Mouse (Mus musculus): Measurements from ENCODE around the gene Myo16. TPM values are rescaled to one million over a fixed set of nuclear protein-coding genes. Genes with fewer than 3 reads are reported as not detected.

The Myo16 gene
- polyA plus RNA-seq, 1 experiment from 2014 or later = 2.3 TPM

GRCm38 (mm10) chr8:10391913-10392312, 238.2 kb downstream of the Myo16 start:
- no peak overlapping the region for H3K27ac ChIP-seq
- H3K36me3 ChIP-seq = no peaks in the 10 kb centered on the region
- WGBS = 65% methylated on average over 6 of the region's 6 CpGs
- H3K4me1 ChIP-seq = no peaks in the 10 kb centered on the region
- H3K4me3 ChIP-seq (replicated peaks) = no peak overlapping the region
- H3K9me3 ChIP-seq = no peaks in the 10 kb centered on the region
- no peak overlapping the region for H3K4me2 ChIP-seq
- no peaks in the 10 kb centered on the region for H3K27me3 ChIP-seq (replicated peaks)
- H3K9ac ChIP-seq = no peak overlapping the region
- no peak for ATAC-seq (ENCODE audit: insufficient read depth, low FRiP score, low read depth)

DNA sequence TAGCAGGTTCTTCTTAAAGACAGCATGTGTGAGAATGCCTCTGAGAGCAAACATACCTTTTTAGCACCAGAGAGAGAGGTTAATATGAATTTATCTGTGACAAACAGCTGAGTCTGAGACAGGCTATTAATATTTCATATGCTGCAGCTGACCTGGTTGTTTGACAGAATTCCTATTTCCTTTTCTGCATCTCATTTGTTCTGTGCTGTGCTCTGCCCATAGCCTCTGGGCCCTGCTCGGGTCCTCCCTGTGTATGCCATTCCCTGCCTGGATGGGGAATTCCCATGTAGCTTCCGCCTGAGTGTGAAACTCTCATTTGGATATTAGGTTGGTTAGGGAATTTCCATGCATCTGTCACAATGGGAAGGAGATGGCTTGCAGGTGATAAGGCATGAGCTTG, 240.8 kb downstream of the Myo16 start:
- no peaks in the 10 kb centered on the region for H3K4me1 ChIP-seq
- H3K4me2 ChIP-seq = no peak overlapping the region
- no peak overlapping the region for H3K27ac ChIP-seq
- H3K36me3 ChIP-seq = no peaks in the 10 kb centered on the region
- H3K9me3 ChIP-seq = no peaks in the 10 kb centered on the region
- ATAC-seq (ENCODE audit: insufficient read depth, low FRiP score, low read depth) = no peak
- 80% methylated on average over 2 of the region's 2 CpGs for WGBS
- no peaks in the 10 kb centered on the region for H3K27me3 ChIP-seq (replicated peaks)
- no peak overlapping the region for H3K4me3 ChIP-seq (replicated peaks)
- no peak overlapping the region for H3K9ac ChIP-seq

DNA sequence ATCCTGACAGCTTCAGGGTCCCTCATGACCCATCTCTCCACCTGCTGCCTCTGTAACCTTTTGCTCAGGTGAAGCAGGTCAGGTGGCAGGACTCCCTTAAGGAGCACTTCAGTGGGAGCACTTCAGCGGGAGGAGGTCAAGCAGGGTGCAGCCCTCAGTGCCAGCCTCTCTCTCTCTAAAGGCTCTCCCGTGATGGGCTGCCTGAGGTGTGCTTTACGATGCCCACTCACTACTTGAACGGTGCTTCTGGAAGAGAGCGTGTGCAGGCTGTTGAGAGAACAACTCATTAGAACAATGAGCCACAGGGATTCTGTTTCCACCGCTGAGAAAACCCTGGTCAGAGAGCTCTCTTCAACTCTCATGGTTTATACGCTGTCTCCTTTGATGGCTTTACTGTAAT, 241.4 kb downstream of the Myo16 start:
- no peak overlapping the region for H3K9ac ChIP-seq
- WGBS = 78% methylated on average over 7 of the region's 7 CpGs
- H3K36me3 ChIP-seq = no peaks in the 10 kb centered on the region
- ATAC-seq (ENCODE audit: insufficient read depth, low FRiP score, low read depth) = no peak
- H3K9me3 ChIP-seq = no peaks in the 10 kb centered on the region
- no peaks in the 10 kb centered on the region for H3K4me1 ChIP-seq
- H3K4me2 ChIP-seq = no peak overlapping the region
- H3K27me3 ChIP-seq (replicated peaks) = no peaks in the 10 kb centered on the region
- H3K27ac ChIP-seq = no peak overlapping the region
- H3K4me3 ChIP-seq (replicated peaks) = no peak overlapping the region

DNA sequence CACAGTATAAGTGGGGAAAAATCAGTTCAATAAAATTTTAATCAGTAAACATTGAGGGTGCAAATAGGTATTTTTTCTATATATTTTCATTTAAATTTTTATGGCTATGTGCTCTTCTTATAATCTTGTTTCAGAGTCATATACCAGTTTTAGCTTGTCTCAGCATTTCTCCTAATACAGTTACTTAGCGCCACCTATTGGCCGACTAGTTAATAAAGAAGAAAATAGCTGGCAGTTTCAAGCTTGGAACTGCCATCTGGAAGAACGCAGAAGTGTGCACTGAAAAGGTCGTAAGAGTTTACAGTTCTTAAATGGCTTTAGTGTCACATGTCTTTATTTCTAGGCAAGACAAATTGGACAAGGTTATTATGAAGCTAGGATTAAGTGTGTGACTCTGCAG, 248.9 kb downstream of the Myo16 start:
- ATAC-seq (ENCODE audit: insufficient read depth, low FRiP score, low read depth) = no peak
- 8% methylated on average over 4 of the region's 4 CpGs for WGBS
- no peak overlapping the region for H3K27ac ChIP-seq
- H3K4me3 ChIP-seq (replicated peaks) = no peak overlapping the region
- H3K36me3 ChIP-seq = no peaks in the 10 kb centered on the region
- H3K4me2 ChIP-seq = no peak overlapping the region
- no peak overlapping the region for H3K9ac ChIP-seq
- H3K27me3 ChIP-seq (replicated peaks) = no peaks in the 10 kb centered on the region
- no peaks in the 10 kb centered on the region for H3K4me1 ChIP-seq
- H3K9me3 ChIP-seq = no peaks in the 10 kb centered on the region

- Histone ChIP-seq H3K4me2 (no peak overlapping the region), H3K27me3 (replicated peaks) (no peaks in the 10 kb centered on the region), H3K4me1 (no peaks in the 10 kb centered on the region), H3K36me3 (no peaks in the 10 kb centered on the region), H3K9ac (no peak overlapping the region), H3K27ac (no peak overlapping the region), H3K9me3 (no peaks in the 10 kb centered on the region), H3K4me3 (replicated peaks) (no peak overlapping the region)
- WGBS = 30% methylated on average over 8 of the region's 8 CpGs
- no peak for ATAC-seq (ENCODE audit: insufficient read depth, low FRiP score, low read depth)
These were observed 251.8 kb downstream of the Myo16 start for GRCm38 (mm10) chr8:10405469-10405868.

DNA sequence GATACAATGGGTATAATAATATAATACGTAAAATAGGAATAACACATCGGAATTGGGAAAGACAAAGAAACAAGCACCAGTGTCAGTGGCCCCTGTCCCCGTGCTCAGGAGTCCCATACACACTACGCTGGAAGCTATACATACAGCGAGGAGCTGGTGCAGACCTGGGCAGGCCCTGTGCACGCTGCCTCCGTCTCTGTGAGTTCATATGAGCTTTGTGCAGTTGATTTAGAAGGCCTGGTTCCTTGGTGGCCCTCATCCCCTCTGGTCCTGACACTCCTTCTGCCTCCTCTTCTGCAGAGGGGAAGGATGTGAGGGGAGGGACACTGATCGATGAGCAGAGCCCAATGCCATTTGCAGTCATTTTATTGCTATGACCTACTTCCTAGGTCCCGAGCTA, 255.3 kb downstream of the Myo16 start:
- Histone ChIP-seq H3K4me1 (no peaks in the 10 kb centered on the region), H3K27me3 (replicated peaks) (no peaks in the 10 kb centered on the region), H3K36me3 (no peaks in the 10 kb centered on the region), H3K4me2 (no peak overlapping the region), H3K9ac (no peak overlapping the region), H3K4me3 (replicated peaks) (no peak overlapping the region), H3K27ac (no peak overlapping the region), H3K9me3 (no peaks in the 10 kb centered on the region)
- no peak for ATAC-seq (ENCODE audit: insufficient read depth, low FRiP score, low read depth)
- WGBS = 80% methylated on average over 9 of the region's 9 CpGs

DNA sequence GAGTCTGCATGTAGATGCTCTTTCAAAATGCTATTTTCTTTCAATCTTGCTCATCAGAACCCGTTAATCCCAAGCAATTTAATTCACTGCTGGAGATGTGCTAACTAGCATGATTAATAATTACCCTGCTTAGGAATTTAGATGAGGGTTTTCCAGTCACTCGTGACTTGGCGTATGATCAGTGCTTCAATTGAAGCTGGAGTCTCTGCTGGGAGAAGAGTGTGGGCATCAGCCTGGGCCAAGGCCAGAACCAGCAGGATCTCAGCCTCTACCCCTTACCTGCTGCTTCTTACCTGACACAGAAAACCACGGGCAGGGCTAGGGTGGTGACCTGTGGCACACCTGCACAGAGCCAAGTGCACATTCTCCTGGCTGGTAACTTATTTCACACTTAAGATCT, 257.8 kb downstream of the Myo16 start:
- Histone ChIP-seq H3K9me3 (no peaks in the 10 kb centered on the region), H3K4me3 (replicated peaks) (no peak overlapping the region), H3K4me2 (no peak overlapping the region), H3K27me3 (replicated peaks) (no peaks in the 10 kb centered on the region), H3K4me1 (no peaks in the 10 kb centered on the region), H3K36me3 (no peaks in the 10 kb centered on the region), H3K9ac (no peak overlapping the region), H3K27ac (no peak overlapping the region)
- 77% methylated on average over 4 of the region's 4 CpGs for WGBS
- no peak for ATAC-seq (ENCODE audit: insufficient read depth, low FRiP score, low read depth)

GRCm38 (mm10) chr8:10413881-10414280, 260.2 kb downstream of the Myo16 start:
- H3K27me3 ChIP-seq (replicated peaks) = no peaks in the 10 kb centered on the region
- no peaks in the 10 kb centered on the region for H3K9me3 ChIP-seq
- no peaks in the 10 kb centered on the region for H3K4me1 ChIP-seq
- no peak overlapping the region for H3K4me3 ChIP-seq (replicated peaks)
- H3K4me2 ChIP-seq = no peak overlapping the region
- ATAC-seq (ENCODE audit: insufficient read depth, low FRiP score, low read depth) = no peak
- no peak overlapping the region for H3K27ac ChIP-seq
- WGBS = 91% methylated on average over 8 of the region's 8 CpGs
- no peaks in the 10 kb centered on the region for H3K36me3 ChIP-seq
- H3K9ac ChIP-seq = no peak overlapping the region

GRCm38 (mm10) chr8:10414684-10415212, 261.0 kb downstream of the Myo16 start:
- ATAC-seq (ENCODE audit: insufficient read depth, low FRiP score, low read depth) = peak; percentile 10; the same call in 1 of the 2 replicates
- Histone ChIP-seq H3K4me1 (no peaks in the 10 kb centered on the region), H3K4me2 (no peak overlapping the region), H3K9ac (no peak overlapping the region), H3K27ac (no peak overlapping the region), H3K4me3 (replicated peaks) (no peak overlapping the region), H3K27me3 (replicated peaks) (no peaks in the 10 kb centered on the region), H3K36me3 (no peaks in the 10 kb centered on the region), H3K9me3 (no peaks in the 10 kb centered on the region)
- 24% methylated on average over 6 of the region's 6 CpGs for WGBS

DNA sequence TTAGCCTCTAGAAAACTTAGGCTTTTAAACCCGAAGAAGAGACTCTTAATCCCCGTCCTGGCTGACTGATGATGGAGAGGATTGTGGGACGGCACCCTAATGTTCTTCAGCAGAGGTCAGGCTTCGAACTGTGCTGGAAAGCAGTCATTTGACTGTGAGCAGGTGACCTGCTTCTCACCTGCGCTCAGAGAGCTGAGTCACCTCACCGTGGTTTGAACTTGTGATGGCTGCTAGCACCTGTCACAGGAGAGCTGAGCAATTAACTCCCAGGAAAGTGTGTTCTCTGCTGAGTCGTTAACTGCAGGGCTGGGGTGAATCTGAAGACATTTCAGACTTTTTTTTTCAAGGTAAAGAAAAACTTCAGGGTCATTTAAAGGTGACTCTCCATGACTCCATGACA, 261.6 kb downstream of the Myo16 start:
- H3K27me3 ChIP-seq (replicated peaks) = no peaks in the 10 kb centered on the region
- H3K4me3 ChIP-seq (replicated peaks) = no peak overlapping the region
- 27% methylated on average over 7 of the region's 7 CpGs for WGBS
- no peak for ATAC-seq (ENCODE audit: insufficient read depth, low FRiP score, low read depth)
- H3K36me3 ChIP-seq = no peaks in the 10 kb centered on the region
- H3K4me1 ChIP-seq = no peaks in the 10 kb centered on the region
- H3K4me2 ChIP-seq = no peak overlapping the region
- no peak overlapping the region for H3K9ac ChIP-seq
- no peak overlapping the region for H3K27ac ChIP-seq
- no peaks in the 10 kb centered on the region for H3K9me3 ChIP-seq

DNA sequence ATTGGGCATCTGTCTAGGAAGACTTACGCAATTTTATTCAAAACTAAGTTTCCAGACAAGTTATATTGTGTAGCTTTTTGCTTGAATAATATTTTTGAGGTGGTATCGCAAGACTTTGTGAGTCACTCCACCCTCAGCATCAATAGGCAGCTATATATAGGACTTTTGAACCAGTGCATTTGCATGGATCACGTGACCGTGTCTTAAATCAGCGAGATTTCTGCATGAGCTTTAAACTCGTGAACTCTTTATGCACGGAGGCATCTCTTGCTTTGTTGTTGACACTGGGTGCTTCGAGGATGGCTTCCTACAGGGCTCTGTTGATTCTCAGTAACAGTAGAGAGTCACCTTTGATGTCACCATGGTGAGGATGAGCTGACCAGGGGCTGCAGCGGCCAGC, 262.2 kb downstream of the Myo16 start:
- Histone ChIP-seq H3K9me3 (no peaks in the 10 kb centered on the region), H3K36me3 (no peaks in the 10 kb centered on the region), H3K4me3 (replicated peaks) (no peak overlapping the region), H3K9ac (no peak overlapping the region), H3K27ac (no peak overlapping the region), H3K4me2 (no peak overlapping the region), H3K27me3 (replicated peaks) (no peaks in the 10 kb centered on the region), H3K4me1 (no peaks in the 10 kb centered on the region)
- no peak for ATAC-seq (ENCODE audit: insufficient read depth, low FRiP score, low read depth)
- 81% methylated on average over 9 of the region's 9 CpGs for WGBS

GRCm38 (mm10) chr8:10416806-10417205, 263.1 kb downstream of the Myo16 start:
- Histone ChIP-seq H3K9me3 (no peaks in the 10 kb centered on the region), H3K27ac (no peak overlapping the region), H3K4me1 (no peaks in the 10 kb centered on the region), H3K27me3 (replicated peaks) (no peaks in the 10 kb centered on the region), H3K36me3 (no peaks in the 10 kb centered on the region), H3K4me2 (no peak overlapping the region), H3K4me3 (replicated peaks) (no peak overlapping the region), H3K9ac (no peak overlapping the region)
- ATAC-seq (ENCODE audit: insufficient read depth, low FRiP score, low read depth) = no peak
- 59% methylated on average over 12 of the region's 12 CpGs for WGBS

DNA sequence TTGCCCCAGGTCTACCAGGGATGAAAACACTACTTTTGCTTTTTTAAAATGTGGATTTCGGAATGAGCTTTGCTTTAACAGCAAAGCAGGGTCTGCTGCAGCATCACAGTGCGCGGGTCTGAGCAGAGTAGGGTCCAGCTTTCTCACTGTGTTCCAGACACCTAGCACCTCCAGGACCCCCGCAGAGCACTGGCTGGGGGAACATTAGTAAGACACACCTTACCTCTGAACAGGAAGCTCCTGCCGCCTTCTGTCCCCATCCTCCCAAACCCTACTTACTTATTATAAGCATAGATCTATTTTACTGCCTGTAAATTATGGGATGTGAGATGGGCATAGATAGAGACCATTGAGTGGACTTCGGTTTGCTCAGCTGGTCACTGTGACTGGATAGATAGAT, 263.6 kb downstream of the Myo16 start:
- no peak overlapping the region for H3K4me3 ChIP-seq (replicated peaks)
- 86% methylated on average over 6 of the region's 6 CpGs for WGBS
- no peaks in the 10 kb centered on the region for H3K36me3 ChIP-seq
- no peaks in the 10 kb centered on the region for H3K27me3 ChIP-seq (replicated peaks)
- no peaks in the 10 kb centered on the region for H3K4me1 ChIP-seq
- no peak overlapping the region for H3K4me2 ChIP-seq
- H3K27ac ChIP-seq = no peak overlapping the region
- ATAC-seq (ENCODE audit: insufficient read depth, low FRiP score, low read depth) = no peak
- no peak overlapping the region for H3K9ac ChIP-seq
- no peaks in the 10 kb centered on the region for H3K9me3 ChIP-seq
